Mouse (Mus musculus) forebrain, embryonic 11.5 days (tissue): ENCODE data around the gene Catsper3. TPM values are rescaled to one million over a fixed set of nuclear protein-coding genes. Genes with fewer than 3 reads are reported as not detected.

Experiments
- ATAC-seq: fragments of 200-750 bp; cut with Nextera tagmentation; replicated peaks from 2 replicates; pipeline ENCODE4 v1.8.0; 2017; ENCODE audit warnings: moderate TSS enrichment; ENCODE audit not compliant: low FRiP score
- DNase-seq: peaks from one replicate; pipeline ENCODE4 v3.0.0-alpha.2; 2017; ENCODE audit warnings: low spot score
- H3K27ac ChIP-seq: fragments of 300-500 bp; sonication (generic); 2 replicates; pipeline ENCODE4 v1.5.1; 2014; ENCODE audit warnings: low read depth, low read length
- H3K27me3 ChIP-seq: fragments of 300-500 bp; sonication (generic); 2 replicates; pipeline ENCODE4 v1.6.1; 2014; ENCODE audit warnings: mild to moderate bottlenecking, low read length, mixed read lengths; ENCODE audit not compliant: control insufficient read depth, insufficient read depth
- H3K36me3 ChIP-seq: fragments of 300-500 bp; sonication (generic); 2 replicates; pipeline ENCODE4 v1.6.1; 2014; ENCODE audit warnings: mild to moderate bottlenecking, low read length, moderate library complexity, mixed read lengths; ENCODE audit not compliant: control insufficient read depth, insufficient read depth
- H3K4me1 ChIP-seq: fragments of 300-500 bp; sonication (generic); replicated peaks from 2 replicates; pipeline ENCODE4 v1.6.1; 2014; ENCODE audit warnings: low read length, mixed read lengths; ENCODE audit not compliant: control insufficient read depth, insufficient read depth
- H3K4me2 ChIP-seq: fragments of 300-500 bp; sonication (generic); 2 replicates; pipeline ENCODE4 v1.6.1; 2014; ENCODE audit warnings: low read depth, mild to moderate bottlenecking, low read length, moderate library complexity, mixed read lengths; ENCODE audit not compliant: severe bottlenecking
- H3K4me3 ChIP-seq: fragments of 300-500 bp; sonication (generic); 2 replicates; pipeline ENCODE4 v1.5.1; 2014; ENCODE audit warnings: low read depth, low read length
- H3K9ac ChIP-seq: fragments of 300-500 bp; sonication (generic); 2 replicates; pipeline ENCODE4 v1.6.1; 2014; ENCODE audit warnings: low read length
- H3K9me3 ChIP-seq: fragments of 300-500 bp; sonication (generic); 2 replicates; pipeline ENCODE4 v1.6.1; 2016; ENCODE audit warnings: low read length, mixed read lengths; ENCODE audit not compliant: control insufficient read depth
- WGBS: fragments of 180-500 bp; shearing (Covaris S2); extraction: QIAGEN DNeasy Blood & Tissue Kit; methylation state at CpG from one replicate; pipeline ENCODE4 v1.1.7; 2014; 5-methylcytosine and 5-hydroxymethylcytosine counted together
- polyA plus RNA-seq: library from polyadenylated mRNA; unstranded; fragments of >200 nt; fragmentation: Nextera tagmentation; extraction: Ambion mirVana; gene quantifications from 2 replicates; pipeline ENCODE4 v1.2.1, GENCODE M21; 2014

The Catsper3 gene
- polyA plus RNA-seq, 1 experiment from 2014 or later: not detected

DNA sequence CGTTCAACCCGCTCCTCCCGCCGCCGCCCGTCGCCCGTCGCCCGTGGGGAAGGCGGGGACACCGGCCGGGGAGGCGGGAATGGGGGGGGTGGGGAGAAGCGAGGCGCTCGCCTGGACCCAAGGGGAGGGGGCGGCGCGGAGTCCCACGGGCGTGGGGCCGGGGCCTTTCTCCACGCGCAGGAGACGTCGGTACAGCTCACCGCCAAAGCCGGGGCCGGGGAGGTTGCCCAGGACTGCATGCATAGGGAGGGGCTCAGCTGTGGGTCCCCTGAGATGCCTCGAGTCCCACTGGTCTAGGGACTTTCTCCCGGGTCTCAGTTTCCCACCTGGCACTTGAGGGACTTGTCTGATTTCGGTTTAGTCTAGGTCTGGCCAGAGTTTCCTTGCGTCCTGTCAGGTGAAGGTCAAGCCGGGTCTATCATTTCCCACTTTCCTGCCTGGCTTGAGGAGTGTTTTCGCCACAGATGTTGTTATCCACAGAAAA, 51.8 kb downstream of the Catsper3 start, which contains the start of gene Pitx1:
Pitx1 (minus strand) TSS at position 51 of the 484 bp plus-strand sequence.
- Histone ChIP-seq H3K27me3 (peaks cover 95% of the 10 kb centered on the region), H3K9ac (no peak within 1 kb of the TSS), H3K9me3 (no peaks in the 10 kb centered on the region; the same call in 1 of the 2 replicates), H3K4me2 (no peak within 1 kb of the TSS), H3K4me3 (no peak within 1 kb of the TSS), H3K36me3 (no peaks in the 10 kb centered on the region), H3K4me1 (peaks cover 8% of the 10 kb centered on the region; the same call in 1 of the 2 replicates), H3K27ac (no peak within 1 kb of the TSS)
- WGBS: 2% methylated on average over 33 of the region's 36 CpGs
- ATAC-seq (no peak), DNase-seq (peak; percentile 68)

DNA sequence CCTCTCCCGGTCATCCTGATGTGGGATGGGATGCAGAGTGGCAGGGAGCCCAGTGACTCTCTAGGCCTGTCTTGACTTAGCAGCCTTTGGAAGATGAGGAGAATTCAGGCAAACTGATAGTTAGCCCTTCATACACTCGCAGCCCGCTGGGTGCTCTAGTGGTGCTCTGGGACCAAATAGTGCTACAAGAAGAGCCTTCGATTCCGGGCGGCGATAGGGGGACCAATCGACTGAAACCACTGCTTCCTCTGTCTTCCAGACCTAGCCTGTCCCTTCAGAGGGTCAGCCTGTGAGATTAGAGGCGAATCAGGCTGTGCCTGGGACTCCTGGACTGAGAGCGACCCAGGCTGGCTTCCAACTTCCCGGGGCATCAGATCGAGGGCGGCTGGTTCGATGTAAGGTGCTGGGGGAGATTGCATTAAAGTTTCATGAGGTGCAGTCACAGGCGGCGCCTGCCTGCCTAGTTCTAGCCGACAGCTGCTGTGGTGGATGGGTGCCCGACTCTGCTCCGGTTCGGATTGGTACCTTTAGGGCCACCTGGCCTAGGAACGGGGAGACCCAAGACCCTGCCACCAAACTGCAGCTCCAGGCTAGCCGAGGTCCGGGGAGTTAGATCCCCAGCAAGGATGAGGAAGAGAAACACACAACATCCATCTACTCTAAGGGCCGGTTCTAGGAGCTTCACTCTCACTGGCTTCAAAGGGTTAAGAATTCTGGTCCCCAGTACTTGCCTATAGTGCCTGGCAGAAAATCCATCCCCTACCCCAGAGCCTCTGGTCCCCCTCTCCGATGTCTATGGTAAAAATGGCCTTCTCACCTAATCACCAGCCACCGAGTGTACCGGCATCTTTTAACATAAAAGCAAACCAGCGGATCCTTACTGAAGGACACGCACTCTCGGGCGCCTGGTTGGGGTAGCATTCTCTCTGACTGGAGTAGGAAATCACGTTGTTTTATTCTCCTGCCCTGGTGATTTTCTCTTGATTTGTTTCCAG, 52.7 kb downstream of the Catsper3 start:
- Histone ChIP-seq H3K9ac (no peak overlapping the region), H3K27ac (no peak overlapping the region), H3K4me3 (no peak overlapping the region), H3K4me1 (peaks cover 6% of the 10 kb centered on the region; the same call in 1 of the 2 replicates), H3K27me3 (peaks cover 91% of the 10 kb centered on the region), H3K4me2 (no peak overlapping the region), H3K36me3 (no peaks in the 10 kb centered on the region), H3K9me3 (no peaks in the 10 kb centered on the region; the same call in 1 of the 2 replicates)
- WGBS: 2% methylated on average over 32 of the region's 32 CpGs
- ATAC-seq (no peak), DNase-seq (peak; percentile 61)

- Histone ChIP-seq H3K27ac (no peak overlapping the region), H3K36me3 (no peaks in the 10 kb centered on the region), H3K9ac (no peak overlapping the region), H3K9me3 (peaks cover 4% of the 10 kb centered on the region; the same call in 1 of the 2 replicates), H3K27me3 (peaks cover 61% of the 10 kb centered on the region), H3K4me3 (no peak overlapping the region), H3K4me2 (no peak overlapping the region), H3K4me1 (peaks cover 6% of the 10 kb centered on the region; the same call in 1 of the 2 replicates)
- ATAC-seq (no peak), DNase-seq (peak; percentile 64)
- WGBS: 23% methylated on average over 14 of the region's 14 CpGs
Measured at GRCm38 (mm10) chr13:55840223-55840622, 55.9 kb downstream of the Catsper3 start.

GRCm38 (mm10) chr13:55843700-55844099, 59.3 kb downstream of the Catsper3 start:
- Histone ChIP-seq H3K4me1 (0 out of 2 replicates have a peak, but pooled peaks cover 3% of the 10 kb centered on the region), H3K4me3 (no peak overlapping the region), H3K9ac (no peak overlapping the region), H3K9me3 (peaks cover 4% of the 10 kb centered on the region; the same call in 1 of the 2 replicates), H3K27me3 (peaks cover 27% of the 10 kb centered on the region), H3K36me3 (no peaks in the 10 kb centered on the region), H3K4me2 (no peak overlapping the region), H3K27ac (no peak overlapping the region)
- 97% methylated on average over 1 of the region's 1 CpGs for WGBS
- no peak for DNase-seq
- ATAC-seq: no peak

DNA sequence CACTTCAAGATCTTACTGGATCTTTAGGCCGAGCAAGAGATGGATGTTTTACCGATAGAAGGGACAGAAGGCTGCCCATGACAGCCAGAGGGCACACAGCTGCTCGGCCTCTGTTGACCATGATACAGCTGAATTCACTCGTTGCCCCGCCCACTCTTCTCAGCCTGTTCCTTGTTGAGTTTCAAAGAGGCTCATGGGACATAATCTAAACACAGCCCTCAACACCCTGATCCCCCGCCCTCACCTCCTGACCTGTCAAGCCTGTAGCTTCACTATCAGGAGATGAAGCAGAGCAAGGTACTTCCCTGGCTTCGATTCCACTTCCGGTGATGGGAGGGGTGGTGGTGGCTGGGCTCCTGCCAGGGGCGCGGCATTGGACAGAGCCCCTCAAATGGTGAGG, 63.4 kb downstream of the Catsper3 start:
- no peak for ATAC-seq
- Histone ChIP-seq H3K4me3 (no peak overlapping the region), H3K9me3 (peaks cover 4% of the 10 kb centered on the region; the same call in 1 of the 2 replicates), H3K9ac (no peak overlapping the region), H3K4me1 (no peaks in the 10 kb centered on the region), H3K36me3 (no peaks in the 10 kb centered on the region), H3K27me3 (no peaks in the 10 kb centered on the region), H3K4me2 (no peak overlapping the region), H3K27ac (no peak overlapping the region)
- no peak for DNase-seq
- WGBS: 76% methylated on average over 10 of the region's 10 CpGs

- Histone ChIP-seq H3K27ac (no peak overlapping the region), H3K4me1 (no peaks in the 10 kb centered on the region), H3K9me3 (peaks cover 3% of the 10 kb centered on the region; the same call in 1 of the 2 replicates), H3K9ac (no peak overlapping the region), H3K36me3 (no peaks in the 10 kb centered on the region), H3K27me3 (no peaks in the 10 kb centered on the region), H3K4me3 (no peak overlapping the region), H3K4me2 (no peak overlapping the region)
- WGBS: 63% methylated on average over 13 of the region's 13 CpGs
- DNase-seq (no peak), ATAC-seq (no peak)
Measured at GRCm38 (mm10) chr13:55848604-55849190, 64.3 kb downstream of the Catsper3 start.

GRCm38 (mm10) chr13:55850726-55851125, 66.4 kb downstream of the Catsper3 start:
- H3K4me1 ChIP-seq: no peaks in the 10 kb centered on the region
- no peak overlapping the region for H3K4me2 ChIP-seq
- DNase-seq: no peak
- no peaks in the 10 kb centered on the region for H3K27me3 ChIP-seq
- H3K9ac ChIP-seq: no peak overlapping the region
- WGBS: 89% methylated on average over 5 of the region's 5 CpGs
- H3K36me3 ChIP-seq: no peaks in the 10 kb centered on the region
- ATAC-seq: no peak
- no peak overlapping the region for H3K27ac ChIP-seq
- H3K4me3 ChIP-seq: no peak overlapping the region
- H3K9me3 ChIP-seq: no peaks in the 10 kb centered on the region

DNA sequence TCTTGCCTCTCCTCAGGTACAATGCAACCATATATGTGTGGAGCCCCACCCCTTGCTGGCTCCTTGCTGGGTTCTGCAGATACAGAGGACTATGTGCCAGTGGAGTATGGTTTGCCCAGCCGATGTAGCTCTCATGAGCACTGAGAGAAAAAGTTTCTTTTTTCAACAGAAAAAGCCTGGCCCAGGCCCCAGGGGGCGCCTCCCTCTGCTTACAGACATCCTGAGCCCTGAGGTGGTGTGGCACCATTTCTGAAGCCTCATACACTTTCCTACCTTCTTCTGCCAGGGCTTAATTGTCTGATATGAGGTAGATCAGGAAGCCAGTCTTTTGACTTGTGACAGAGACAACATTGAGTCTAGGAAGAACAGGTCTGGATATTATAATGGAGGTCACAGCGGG, 67.8 kb downstream of the Catsper3 start:
- H3K4me1 ChIP-seq: no peaks in the 10 kb centered on the region
- DNase-seq (no peak), ATAC-seq (no peak)
- no peaks in the 10 kb centered on the region for H3K27me3 ChIP-seq
- no peak overlapping the region for H3K9ac ChIP-seq
- H3K4me3 ChIP-seq: no peak overlapping the region
- H3K36me3 ChIP-seq: no peaks in the 10 kb centered on the region
- 72% methylated on average over 3 of the region's 3 CpGs for WGBS
- H3K9me3 ChIP-seq: no peaks in the 10 kb centered on the region
- no peak overlapping the region for H3K27ac ChIP-seq
- H3K4me2 ChIP-seq: no peak overlapping the region
